Mouse (Mus musculus): ENCODE data around the gene Flt3.
A peak's percentile ranks its signal among the peaks of the same experiment; 100 is the strongest.

Gene Flt3

DNA sequence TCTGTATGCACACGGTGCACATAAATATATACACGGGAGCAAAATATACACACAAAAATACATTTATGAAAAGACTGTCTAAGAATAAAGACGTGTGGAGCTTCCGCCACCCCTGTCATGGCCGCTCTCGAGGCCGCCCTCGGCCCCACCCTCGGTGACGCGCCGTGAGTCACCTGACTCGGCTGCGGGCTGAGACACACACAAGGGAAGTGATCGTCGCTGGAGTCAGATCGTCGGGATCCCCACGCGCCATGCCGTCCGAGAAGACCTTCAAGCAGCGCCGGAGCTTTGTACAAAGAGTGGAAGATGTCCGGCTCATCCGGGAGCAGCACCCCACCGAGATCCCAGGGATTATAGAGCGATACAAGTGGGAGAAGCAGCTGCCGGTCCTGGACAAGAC, 8.4 kb upstream of the Flt3 start:
- no peak for DNase-seq (ENCODE audit: low spot score)

DNA sequence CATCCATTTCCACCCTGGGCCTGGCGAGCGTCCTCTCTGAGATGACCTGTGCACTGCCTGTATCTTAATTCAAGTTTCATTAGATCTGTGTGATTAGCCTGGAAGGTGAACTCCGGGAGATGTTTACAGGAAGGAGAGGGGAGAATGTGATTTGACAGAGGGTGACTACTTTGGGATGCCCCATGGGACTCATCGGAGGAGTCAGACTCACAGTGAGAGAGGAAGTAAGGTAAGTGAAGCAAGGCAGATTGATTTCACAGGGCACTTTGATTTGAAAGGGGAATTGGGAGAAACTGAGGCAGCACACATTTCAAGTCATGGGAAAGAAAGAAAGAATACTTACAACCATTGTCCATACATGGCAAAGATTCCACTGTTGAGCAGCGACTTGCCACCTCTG, 5.8 kb upstream of the Flt3 start:
- no peak for DNase-seq (ENCODE audit: low spot score)

DNA sequence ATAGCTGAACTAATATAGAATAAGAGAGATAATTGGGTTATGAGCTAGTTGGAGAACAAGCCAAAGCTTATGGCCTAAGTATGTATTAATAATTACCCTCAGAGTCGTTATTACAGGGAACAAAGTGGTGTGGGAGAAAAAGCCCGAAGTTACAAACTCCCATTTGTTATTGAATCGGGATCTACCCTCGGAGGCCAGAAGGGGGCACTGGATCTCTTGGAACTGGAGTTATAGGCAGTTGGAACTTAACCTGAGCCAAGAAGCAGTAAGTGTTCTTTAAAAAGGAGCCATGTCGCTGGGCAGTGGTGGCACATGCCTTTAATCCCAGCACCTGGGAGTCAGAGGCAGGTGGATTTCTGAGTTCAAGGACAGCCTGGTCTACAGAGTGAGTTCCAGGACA, 2.2 kb upstream of the Flt3 start:
- peak; percentile 71 for DNase-seq (ENCODE audit: low spot score)

DNA sequence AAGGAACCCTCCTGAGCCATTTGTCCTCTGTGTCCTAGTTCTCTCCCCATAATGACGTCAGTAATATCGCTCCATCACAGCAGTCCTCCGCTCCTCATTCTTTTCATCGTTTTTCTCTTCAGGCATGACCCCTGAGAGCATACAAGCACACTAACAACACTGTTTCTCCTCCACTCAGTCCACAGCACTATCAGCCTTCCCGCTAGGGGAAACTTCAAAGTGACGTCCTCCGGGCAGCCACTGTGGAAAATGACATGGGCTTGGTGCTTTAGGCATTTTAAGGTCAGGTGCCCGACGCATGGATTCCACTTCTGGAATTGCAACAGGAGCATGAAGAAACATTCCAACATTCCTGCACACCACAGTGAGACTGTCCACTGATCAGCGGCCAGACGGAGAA, 735 bp upstream of the Flt3 start:
- DNase-seq (ENCODE audit: low spot score), result peak; percentile 20

DNA sequence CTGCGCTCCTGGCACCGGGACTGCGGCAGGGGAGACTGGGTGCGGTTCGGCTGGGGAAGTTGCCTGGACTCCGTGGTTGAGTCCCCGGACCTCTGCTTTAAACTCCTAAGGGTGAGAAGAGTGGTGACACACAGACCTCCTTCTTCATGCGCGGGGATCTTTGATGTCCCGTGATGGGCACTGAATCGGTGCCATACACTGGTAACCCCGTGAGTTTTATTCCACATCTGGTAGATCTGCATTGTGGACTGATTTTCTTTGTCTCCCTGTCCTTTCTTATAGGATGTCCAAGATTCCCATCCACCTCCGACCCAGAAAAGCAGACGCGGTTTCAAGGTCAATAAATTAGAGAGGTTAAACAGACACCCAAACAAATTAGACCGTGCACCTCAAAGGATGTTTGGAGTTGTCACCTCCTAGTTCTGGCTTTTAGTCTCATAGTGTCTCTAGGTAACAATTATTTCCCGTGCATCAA, 253 bp upstream of the Flt3 start:
- no peak for DNase-seq (ENCODE audit: low spot score)

DNA sequence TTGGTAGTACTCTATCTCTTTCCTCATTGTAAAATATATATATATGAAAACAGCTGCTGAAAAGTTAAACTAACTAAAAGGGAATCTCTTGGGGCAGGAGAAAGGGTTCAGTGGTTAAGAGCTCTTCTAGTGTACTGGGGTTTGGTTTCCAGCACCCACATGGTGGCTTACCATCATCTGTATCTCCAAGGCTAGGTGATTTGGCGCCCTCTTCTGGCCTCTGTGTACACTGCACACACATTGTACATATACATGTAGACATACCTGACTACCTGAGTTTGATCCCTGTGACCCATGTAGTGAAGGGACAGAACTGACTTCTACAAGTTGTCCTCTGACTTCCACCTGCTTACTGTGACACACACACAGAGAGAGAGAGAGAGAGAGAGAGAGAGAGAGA, 5.2 kb downstream of the Flt3 start:
- DNase-seq (ENCODE audit: low spot score), result no peak

DNA sequence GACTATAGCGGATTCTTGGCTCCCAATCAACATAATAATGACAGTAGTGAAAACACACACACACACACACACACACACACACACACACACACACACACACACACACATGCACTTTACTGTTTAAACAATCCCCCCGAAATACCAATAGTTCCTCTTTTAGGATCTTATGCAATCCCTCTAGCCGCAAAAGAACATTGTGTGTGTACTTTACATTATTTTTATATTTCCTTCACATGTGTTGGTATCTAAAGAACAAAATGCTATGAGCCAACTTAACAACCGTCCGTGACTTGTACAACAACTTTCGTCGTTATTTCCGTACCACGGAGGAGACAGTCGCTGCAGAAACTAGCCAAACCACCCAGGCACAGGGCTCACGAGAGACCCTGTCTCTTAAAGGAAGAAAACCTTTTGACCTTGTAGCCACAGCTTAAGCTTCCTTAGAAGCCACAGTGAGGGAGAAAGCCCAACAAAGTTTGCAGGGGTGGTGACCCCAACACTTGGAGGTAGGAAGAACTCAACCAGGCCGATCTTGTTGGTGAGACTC, 7.5 kb downstream of the Flt3 start:
- DNase-seq (ENCODE audit: low spot score), result no peak

DNA sequence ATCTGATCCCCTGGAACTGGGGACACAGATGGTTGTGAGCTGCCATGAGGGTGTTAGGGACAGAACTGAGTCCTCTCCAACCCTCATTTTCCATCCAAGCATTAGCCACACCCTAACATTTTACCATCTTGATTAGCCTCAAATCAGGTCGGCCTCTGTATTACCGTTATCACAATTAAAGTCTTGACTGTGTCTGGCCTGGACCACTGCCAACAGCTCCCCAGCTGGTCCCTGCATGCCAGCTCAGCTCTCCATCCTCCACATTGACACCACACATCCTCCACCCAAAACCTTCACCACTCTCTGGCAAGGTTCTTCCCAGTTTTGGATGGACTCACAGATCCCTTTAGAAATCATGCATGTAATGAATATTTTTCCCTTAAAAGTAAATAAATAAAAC, 9.5 kb downstream of the Flt3 start:
- no peak for DNase-seq (ENCODE audit: low spot score)

DNA sequence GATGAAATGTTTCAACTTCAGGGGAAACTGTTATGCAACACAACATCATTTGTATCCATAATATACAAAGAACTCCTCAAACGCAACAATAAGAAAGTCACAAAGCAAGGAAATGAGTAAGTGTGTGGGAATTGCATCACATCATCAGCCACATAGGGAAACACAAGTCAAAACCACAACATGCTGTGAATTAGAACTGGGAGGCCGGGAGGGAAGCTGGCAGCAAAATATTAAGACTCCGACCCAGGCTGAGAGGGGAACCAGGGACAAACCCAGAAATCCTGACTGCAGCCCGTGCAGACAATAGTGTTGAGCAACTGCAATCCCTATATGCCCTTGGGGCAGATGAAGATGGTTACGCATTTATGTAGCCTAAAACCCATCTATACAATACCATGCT, 11.2 kb downstream of the Flt3 start:
- DNase-seq (ENCODE audit: low spot score), result no peak

DNA sequence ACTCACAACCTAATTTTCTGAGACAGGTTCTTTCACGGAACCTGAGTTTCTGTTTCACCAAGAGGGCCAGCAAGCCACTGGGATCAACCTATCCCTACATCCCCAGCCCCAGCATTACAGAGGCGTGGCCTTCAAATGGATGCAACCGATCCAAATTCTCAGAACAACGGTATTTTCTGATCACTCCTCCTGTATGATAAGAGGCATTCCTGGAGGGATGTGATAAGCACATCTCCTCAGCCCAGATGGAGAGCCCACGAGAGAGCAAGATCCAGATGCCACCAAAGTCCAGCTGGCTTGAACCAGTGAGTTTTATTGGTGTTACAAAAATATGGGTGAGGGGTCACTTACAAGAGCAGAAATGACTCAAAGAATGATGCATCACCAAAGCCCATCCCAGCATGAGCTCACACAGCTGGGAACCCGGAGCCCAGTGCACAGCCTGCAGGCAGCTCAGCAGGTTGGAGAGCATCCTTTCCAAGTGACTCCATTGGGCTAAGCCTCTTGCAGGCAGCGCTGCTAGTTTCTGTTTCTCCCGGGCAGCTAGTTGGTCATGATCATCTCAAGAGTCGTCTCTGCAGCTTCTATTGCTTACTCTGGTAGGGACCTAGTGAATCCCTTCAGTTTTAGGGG, 11.8 kb downstream of the Flt3 start:
- DNase-seq (ENCODE audit: low spot score), result no peak

DNA sequence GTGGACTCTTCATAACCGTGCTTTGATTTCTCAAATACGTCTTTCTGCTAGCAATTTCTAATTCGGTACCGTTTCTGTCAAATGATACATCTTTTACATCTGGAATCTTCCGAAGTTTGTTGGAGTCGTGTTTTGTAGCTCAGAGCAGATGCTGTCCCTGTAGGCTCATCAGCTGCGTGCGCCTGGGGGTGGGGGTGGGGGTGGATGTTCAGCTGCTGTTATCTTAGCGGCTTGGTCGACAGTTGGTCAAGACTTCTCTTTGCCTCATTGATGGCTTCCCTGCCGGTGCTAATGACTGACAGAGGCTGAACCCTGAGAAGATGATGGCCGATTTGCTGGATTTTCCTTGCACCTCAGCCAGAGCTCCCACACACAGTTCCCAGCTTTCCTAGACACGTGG, 13.4 kb downstream of the Flt3 start:
- no peak for DNase-seq (ENCODE audit: low spot score)

DNA sequence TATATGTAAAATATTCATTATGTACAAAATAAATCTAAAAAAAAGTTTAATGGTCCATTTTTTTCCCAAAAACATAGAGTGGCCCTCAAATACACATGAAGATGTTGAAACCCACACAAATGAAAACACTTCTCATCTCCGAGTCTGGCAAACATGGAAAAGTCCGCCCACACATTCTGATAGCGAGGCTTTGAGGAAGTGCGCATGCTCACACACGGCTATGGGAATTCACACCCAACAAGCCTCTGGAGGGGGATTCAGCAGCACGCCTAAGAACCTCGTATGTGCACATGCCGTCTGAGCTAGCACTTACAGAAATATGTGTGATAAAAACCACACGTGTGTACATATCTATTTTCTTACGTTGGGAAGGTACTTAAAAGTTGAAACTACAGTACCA, 18.9 kb downstream of the Flt3 start:
- peak; percentile 78 for DNase-seq (ENCODE audit: low spot score)

DNA sequence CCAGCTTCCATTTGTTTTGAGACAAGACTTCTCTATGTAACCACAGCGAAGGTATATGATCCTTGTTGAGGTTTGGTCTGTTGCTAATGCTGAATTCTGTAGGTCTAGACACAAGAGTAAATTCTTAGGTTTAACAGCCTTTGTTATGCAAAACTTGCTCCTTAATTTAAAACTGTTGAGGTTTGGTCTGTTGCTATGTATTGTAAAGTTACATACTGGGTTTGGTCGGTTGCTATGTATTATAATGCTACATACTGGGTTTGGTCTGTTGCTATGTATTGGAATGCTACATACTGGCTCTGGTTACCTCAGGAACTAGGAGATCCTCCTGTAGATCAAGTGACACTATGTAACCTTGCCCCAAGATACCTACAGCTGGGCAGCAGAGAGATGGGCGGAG, 20.8 kb downstream of the Flt3 start:
- DNase-seq (ENCODE audit: low spot score), result no peak

DNA sequence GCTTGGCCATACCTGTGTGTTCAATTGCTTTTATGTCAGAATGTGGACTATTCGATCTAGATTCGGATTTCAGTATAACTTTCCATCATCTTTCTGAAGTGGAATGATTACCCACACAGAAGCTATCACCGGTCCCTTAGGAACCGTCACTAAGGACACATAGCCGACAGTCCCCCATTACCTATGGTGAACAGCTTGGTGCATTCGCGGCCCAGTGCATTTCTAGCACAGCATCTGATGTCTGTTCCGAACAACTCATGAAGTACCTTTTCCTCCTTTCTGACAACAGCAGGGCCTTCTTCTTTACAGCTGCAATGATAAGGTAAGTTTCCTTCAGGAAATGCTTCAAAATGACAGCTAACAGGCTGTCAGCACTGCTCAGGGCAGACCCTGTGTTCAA, 30.0 kb downstream of the Flt3 start:
- no peak for DNase-seq (ENCODE audit: low spot score)

DNA sequence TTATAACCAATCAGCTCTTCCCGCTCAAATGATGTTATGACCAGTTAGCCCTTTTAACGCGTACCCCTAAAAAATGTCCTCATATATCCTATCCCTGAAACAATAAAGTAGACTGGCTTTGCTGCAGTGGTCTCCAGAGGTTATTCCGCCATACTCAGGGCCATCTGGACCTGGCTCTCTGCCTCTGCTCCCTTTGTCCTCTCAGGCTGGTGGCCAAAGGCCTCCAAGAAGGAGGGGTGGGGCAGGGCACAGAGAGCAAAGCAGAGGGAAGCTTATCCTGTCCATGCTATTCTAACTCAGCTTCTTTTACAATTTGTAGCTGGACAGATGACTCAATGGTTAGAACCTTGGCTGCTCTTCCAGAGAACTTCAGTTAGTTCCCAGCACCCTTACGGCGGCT, 32.1 kb downstream of the Flt3 start:
- no peak for DNase-seq (ENCODE audit: low spot score)

DNA sequence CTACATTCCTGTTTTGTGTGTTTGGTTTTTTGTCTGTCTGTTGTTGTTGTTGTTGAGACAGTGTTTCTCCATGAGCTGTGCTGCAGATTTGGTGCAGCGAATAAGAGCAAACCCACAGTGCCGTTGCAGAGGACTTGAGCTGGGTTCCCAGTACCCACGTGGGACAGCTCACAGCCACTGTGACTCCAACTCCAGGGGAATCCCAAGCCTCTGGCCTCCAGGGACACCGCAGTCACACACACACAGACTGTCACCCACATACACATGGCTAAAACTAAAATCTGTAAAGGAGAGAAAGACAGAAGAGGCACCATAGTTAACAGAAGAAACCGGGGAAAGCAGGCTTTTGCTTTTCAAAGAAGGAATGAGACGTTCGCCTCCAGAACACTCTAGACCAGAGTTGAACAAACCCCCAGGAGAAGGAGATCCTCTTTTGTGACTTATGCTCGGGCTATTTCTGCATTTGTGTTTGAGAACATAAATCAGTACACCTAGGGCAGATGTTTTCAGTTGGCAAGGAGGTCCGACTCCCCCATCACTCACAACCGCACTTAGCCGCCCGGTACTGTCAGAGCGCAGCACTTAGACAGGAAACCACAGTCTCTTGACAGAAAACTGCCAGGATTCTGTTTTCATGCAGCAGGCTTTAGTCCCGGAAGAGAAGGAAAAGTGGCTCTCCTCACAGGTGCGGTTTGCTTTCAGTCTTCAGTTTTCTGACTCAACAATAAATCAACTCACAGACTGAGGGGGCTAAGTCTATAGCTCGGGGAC, 34.1 kb downstream of the Flt3 start:
- DNase-seq (ENCODE audit: low spot score), result no peak

DNA sequence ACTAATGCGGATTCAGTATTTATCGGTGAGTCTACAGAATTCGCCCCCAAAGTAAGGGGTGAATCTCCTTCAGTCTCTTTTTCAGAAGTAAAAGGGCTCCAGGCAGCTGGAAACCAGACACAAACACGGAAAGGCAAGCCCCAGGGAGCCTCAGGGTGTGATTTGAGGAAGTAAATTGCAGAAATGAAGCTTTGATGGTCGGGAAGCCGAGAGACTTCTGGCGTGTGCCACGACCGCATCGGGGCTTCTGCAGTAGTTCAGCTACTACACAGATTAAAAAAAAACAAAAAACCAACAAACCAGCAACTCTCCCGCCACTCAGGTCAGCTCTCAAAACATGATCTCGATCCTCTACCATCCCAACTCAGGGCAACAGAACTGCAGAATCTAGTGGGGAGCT, 37.2 kb downstream of the Flt3 start:
- no peak for DNase-seq (ENCODE audit: low spot score)

DNA sequence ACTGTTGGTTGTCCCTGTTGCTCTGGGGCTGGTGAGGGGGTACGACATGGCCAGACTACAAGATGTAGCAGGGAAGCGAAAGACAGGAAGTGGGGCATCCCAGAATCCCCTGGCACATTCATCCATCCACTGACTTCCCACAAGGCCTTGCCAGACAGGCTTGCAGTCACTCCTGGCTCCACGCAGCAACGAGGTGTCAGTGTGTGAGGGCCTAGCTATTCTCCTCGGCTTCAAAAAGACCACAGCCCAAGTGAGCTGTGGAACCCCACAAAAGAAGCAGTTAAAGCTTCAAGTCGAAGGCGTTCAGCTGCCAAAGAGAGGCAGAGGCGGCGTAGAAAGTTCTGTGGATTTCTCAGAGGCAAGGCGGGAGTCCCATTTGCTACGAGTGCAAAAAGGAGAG, 41.8 kb downstream of the Flt3 start:
- no peak for DNase-seq (ENCODE audit: low spot score)

DNA sequence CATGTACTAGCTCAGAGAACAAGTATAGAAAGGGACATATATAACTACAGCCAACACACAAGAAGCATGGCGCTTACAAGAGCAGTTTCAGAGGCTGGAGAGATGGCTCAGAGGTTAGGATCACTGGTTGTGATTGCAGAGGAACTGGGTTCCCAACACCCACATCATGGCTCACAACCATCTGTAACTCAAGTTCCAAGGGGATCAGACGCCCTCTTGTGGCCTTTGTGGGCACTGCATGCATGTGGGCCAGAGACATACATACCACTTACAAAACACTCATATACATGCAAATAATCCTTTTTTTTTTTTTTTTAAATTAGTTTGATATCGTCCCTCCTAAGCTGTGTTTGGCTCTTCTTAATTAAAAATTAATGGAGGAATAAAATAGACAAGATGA, 42.8 kb downstream of the Flt3 start:
- peak; percentile 46 for DNase-seq (ENCODE audit: low spot score)

DNA sequence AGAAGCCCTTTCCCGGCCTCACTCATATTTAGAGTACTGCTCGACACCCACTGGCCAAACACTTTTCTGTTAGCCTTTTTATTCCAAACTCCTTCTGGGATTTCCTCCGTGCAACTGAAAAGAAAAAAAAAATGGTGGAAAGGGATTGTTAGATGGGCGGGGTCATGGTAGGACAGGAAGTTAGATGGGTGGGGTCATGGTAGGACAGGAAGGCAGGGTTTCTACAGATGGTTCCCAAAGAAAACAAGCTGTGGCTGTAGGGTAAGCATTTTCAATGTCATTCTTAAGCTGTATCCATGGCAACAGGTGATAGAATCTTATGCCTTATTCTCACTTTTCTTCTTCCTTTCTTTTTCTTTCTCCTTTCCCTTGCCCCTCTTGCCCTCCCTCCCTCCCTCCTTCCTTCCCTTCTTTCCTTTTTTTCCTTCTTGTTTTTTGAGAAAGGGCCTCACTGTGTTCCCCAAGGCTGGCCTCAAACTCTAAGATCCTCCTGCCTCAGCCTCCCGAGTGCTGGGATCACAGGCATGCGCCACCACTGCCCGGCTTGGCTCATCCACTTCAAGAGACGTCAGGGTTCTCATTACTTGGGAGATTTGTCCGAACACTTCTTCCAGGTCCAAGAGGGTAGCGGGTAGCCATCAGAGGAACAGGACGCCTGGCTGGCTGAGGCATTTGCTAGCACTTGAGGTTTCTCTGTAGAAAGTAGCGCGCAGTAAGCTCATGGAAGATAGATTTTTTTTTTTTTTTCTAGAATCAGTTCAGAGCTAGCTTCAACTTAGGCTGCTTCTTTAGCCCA, 43.8 kb downstream of the Flt3 start:
- no peak for DNase-seq (ENCODE audit: low spot score)

DNA sequence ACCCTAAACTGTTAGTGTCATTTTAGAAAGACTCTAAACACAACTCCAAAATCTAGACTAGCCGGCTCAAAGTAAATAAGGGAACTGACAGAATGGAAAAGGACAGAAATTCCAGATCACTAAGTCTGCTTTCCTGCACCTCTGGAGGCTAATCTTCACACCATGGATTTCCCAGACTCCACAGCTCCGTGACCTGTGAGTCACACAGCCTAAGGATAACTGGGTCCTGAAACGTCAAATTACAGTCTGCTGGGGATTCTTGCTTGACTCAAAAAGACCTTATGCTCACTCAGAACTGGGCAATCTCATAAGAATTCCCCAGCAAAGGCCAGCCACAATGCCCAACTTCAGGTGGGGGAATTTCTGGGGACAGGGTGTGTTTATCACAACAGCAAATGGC, 44.5 kb downstream of the Flt3 start:
- no peak for DNase-seq (ENCODE audit: low spot score)

DNA sequence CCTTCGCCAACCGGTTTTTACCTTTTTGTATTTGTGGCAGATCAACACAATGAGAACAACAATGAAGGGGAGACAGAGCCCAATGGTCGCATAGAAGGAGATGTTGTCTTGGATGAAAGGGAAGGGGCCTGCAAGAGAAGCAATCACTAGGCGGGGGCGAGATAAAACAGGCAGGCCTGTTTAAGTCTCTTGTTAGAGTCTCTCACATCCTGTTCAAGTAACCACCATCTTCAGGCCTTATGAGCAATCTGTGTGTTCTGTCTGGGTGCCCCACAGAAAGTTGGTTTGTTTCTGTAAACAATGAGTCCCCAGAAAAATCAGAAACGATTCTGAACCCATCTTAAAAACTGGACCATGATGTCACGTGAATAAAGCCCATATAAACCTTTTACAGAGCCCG, 45.3 kb downstream of the Flt3 start:
- DNase-seq (ENCODE audit: low spot score), result no peak
